Mouse (Mus musculus) limb, embryonic 14.5 days (tissue): ENCODE measurements around the gene Tspo2. TPM values are rescaled to one million over a fixed set of nuclear protein-coding genes. Genes with fewer than 3 reads are reported as not detected.
A peak's percentile ranks its signal among the peaks of the same experiment; 100 is the strongest.

Experiments used
- ATAC-seq: fragments of 200-750 bp; cut with Nextera tagmentation; 2 replicates; pipeline ENCODE4 v1.8.0; 2017; ENCODE audit warnings: low read depth, moderate number of reproducible peaks, moderate TSS enrichment; ENCODE audit not compliant: low FRiP score
- DNase-seq: peaks from one replicate; pipeline ENCODE4 v3.0.0-alpha.2; 2015; ENCODE audit warnings: low spot score
- H3K27ac ChIP-seq: fragments of 300-500 bp; sonication (generic); replicated peaks from 2 replicates; pipeline ENCODE4 v1.5.1; 2014; ENCODE audit warnings: low read depth, mild to moderate bottlenecking, low read length, moderate library complexity, mixed read lengths
- H3K27me3 ChIP-seq: fragments of 300-500 bp; sonication (generic); 2 replicates; pipeline ENCODE4 v1.6.1; 2014; ENCODE audit warnings: low read length, mixed read lengths; ENCODE audit not compliant: control insufficient read depth, insufficient read depth
- H3K36me3 ChIP-seq: fragments of 300-500 bp; sonication (generic); 2 replicates; pipeline ENCODE4 v1.6.1; 2014; ENCODE audit warnings: mild to moderate bottlenecking, low read length, moderate library complexity, mixed read lengths; ENCODE audit not compliant: control insufficient read depth, insufficient read depth
- H3K4me1 ChIP-seq: fragments of 300-500 bp; sonication (generic); 2 replicates; pipeline ENCODE4 v1.6.1; 2014; ENCODE audit warnings: antibody characterized with exemption, low read length, mixed read lengths; ENCODE audit not compliant: control insufficient read depth, insufficient read depth
- H3K4me2 ChIP-seq: fragments of 300-500 bp; sonication (generic); replicated peaks from 2 replicates; pipeline ENCODE4 v1.6.1; 2014; ENCODE audit warnings: low read depth, mild to moderate bottlenecking, low read length, moderate library complexity; ENCODE audit not compliant: severe bottlenecking
- H3K4me3 ChIP-seq: fragments of 300-500 bp; sonication (generic); replicated peaks from 2 replicates; pipeline ENCODE4 v1.5.1; 2014; ENCODE audit warnings: low read length
- H3K9ac ChIP-seq: fragments of 300-500 bp; sonication (generic); 2 replicates; pipeline ENCODE4 v1.6.1; 2014; ENCODE audit warnings: mild to moderate bottlenecking, low read depth, low read length, moderate library complexity; ENCODE audit not compliant: severe bottlenecking
- H3K9me3 ChIP-seq: fragments of 300-500 bp; sonication (generic); 2 replicates; pipeline ENCODE4 v1.6.1; 2016; ENCODE audit warnings: low read length; ENCODE audit not compliant: control insufficient read depth
- POLR2A ChIP-seq: fragments of 200-500 bp; IDR thresholded peaks from 2 replicates; pipeline ENCODE4 v1.8.0; 2012; ENCODE audit warnings: inconsistent platforms, mild to moderate bottlenecking, moderate library complexity, borderline replicate concordance; ENCODE audit not compliant: insufficient read depth, insufficient read length; ENCODE audit errors: extremely low read depth
- WGBS: fragments of 180-500 bp; shearing (Covaris S2); extraction: QIAGEN DNeasy Blood & Tissue Kit; methylation state at CpG from one replicate; pipeline ENCODE4 v1.1.7; 2014; 5-methylcytosine and 5-hydroxymethylcytosine counted together
- polyA plus RNA-seq, 2 experiments: library from polyadenylated mRNA; depleted of rRNA in 1 of 2; stranded (reverse) in 1 of 2; unstranded in 1 of 2; fragments of >200 nt; fragmentation: Nextera tagmentation in 1 of 2; extraction: Ambion mirVana in 1 of 2; gene quantifications; 2 replicates each; pipeline versions ENCODE4 v1.2.1 to v1.2.3; 2012 to 2014

Gene Tspo2
- polyA plus RNA-seq, 2 experiments, result 1.6 to 1.7 TPM

GRCm38 (mm10) chr17:48436487-48436886 is 14.8 kb downstream of the Tspo2 start:
- Histone ChIP-seq H3K4me3 (no peak overlapping the region), H3K36me3 (no peaks in the 10 kb centered on the region), H3K4me2 (no peak overlapping the region), H3K9me3 (no peaks in the 10 kb centered on the region), H3K9ac (no peak overlapping the region), H3K27me3 (no peaks in the 10 kb centered on the region), H3K27ac (peak overlapping the region; percentile 81; the same call in 1 of the 2 replicates), H3K4me1 (peaks cover 11% of the 10 kb centered on the region)
- ATAC-seq (no peak), DNase-seq (peak; percentile 32)
- no peak for TF ChIP-seq POLR2A
- WGBS, result 65% methylated on average over 1 of the region's 1 CpGs

GRCm38 (mm10) chr17:48434479-48434878 is 16.8 kb downstream of the Tspo2 start:
- no peaks in the 10 kb centered on the region for H3K9me3 ChIP-seq
- no peak overlapping the region for H3K9ac ChIP-seq
- H3K27me3 ChIP-seq, result no peaks in the 10 kb centered on the region
- no peaks in the 10 kb centered on the region for H3K36me3 ChIP-seq
- no peak overlapping the region for H3K4me2 ChIP-seq
- no peak overlapping the region for H3K4me3 ChIP-seq
- no peak for TF ChIP-seq POLR2A
- 78% methylated on average over 5 of the region's 5 CpGs for WGBS
- no peak overlapping the region for H3K27ac ChIP-seq
- no peak for DNase-seq
- ATAC-seq, result no peak
- peaks cover 17% of the 10 kb centered on the region for H3K4me1 ChIP-seq

GRCm38 (mm10) chr17:48433689-48434330 is 17.5 kb downstream of the Tspo2 start:
- no peak for DNase-seq

GRCm38 (mm10) chr17:48433006-48433655 is 18.2 kb downstream of the Tspo2 start:
- ATAC-seq (no peak), DNase-seq (no peak)
- Histone ChIP-seq H3K9ac (no peak overlapping the region), H3K4me1 (peaks cover 20% of the 10 kb centered on the region), H3K27ac (no peak overlapping the region), H3K9me3 (no peaks in the 10 kb centered on the region), H3K4me2 (no peak overlapping the region), H3K27me3 (no peaks in the 10 kb centered on the region), H3K36me3 (no peaks in the 10 kb centered on the region), H3K4me3 (no peak overlapping the region)
- 76% methylated on average over 20 of the region's 20 CpGs for WGBS
- TF ChIP-seq POLR2A, result no peak

More at GRCm38 (mm10) chr17:48433689-48434330, 17.5 kb downstream of the Tspo2 start:
- Histone ChIP-seq H3K36me3 (no peaks in the 10 kb centered on the region), H3K4me2 (no peak overlapping the region), H3K27me3 (no peaks in the 10 kb centered on the region), H3K27ac (no peak overlapping the region), H3K9ac (no peak overlapping the region), H3K4me3 (no peak overlapping the region), H3K4me1 (peaks cover 17% of the 10 kb centered on the region), H3K9me3 (no peaks in the 10 kb centered on the region)
- no peak for TF ChIP-seq POLR2A
- 57% methylated on average over 6 of the region's 6 CpGs for WGBS
- ATAC-seq, result no peak

GRCm38 (mm10) chr17:48432158-48432980 is 19.0 kb downstream of the Tspo2 start, which contains the start of gene Apobec2:
TSS of gene Apobec2 (minus strand) at chr17:48432930.
- Histone ChIP-seq H3K27me3 (no peaks in the 10 kb centered on the region), H3K9ac (no peak within 1 kb of the TSS), H3K9me3 (no peaks in the 10 kb centered on the region), H3K27ac (no peak within 1 kb of the TSS), H3K4me2 (no peak within 1 kb of the TSS), H3K4me3 (no peak within 1 kb of the TSS), H3K4me1 (peaks cover 23% of the 10 kb centered on the region), H3K36me3 (no peaks in the 10 kb centered on the region)
- no peak for TF ChIP-seq POLR2A
- WGBS, result 69% methylated on average over 16 of the region's 16 CpGs
- 0 out of 2 replicates have a peak, but pooled peaks have one; percentile 11 for ATAC-seq
- DNase-seq, result peak; percentile 49
